Mouse (Mus musculus) lung, postnatal 0 days (tissue): ENCODE results near the gene Gm10272.

Source experiments
- CTCF ChIP-seq: IDR thresholded peaks from 2 replicates; pipeline ENCODE4 v1.5.1; 2016; ENCODE audit warnings: antibody characterized with exemption, mild to moderate bottlenecking
- EP300 ChIP-seq: IDR thresholded peaks from 2 replicates; pipeline ENCODE4 v1.6.1; 2016; ENCODE audit warnings: antibody characterized with exemption, mild to moderate bottlenecking, control low read depth

DNA sequence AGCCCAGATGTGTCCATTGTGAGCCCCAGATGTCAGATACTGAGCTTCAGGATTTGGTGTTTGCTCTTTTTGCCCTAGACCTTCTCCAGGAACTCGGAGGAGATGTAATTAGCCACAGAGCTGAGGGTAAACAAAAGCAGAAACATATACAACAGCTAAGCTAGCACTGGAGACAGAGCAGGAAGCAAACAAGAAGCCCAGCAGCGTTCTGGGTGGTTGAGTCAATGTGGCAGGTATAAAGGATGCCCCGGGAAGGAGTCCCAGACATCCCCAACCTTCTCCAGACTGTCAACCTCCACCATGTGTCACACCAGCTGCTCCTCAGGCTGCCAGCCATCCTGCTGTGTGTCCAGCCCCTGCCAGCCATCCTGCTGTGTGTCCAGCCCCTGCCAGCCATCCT is 19.8 kb downstream of the Gm10272 start, which contains the start of gene Gm10100:
- TF ChIP-seq EP300, result no peak
- no peak for TF ChIP-seq CTCF
